Mouse (Mus musculus) olfactory bulb, adult 2 months (tissue): Measurements from ENCODE around the gene Angptl6. TPM values are rescaled to one million over a fixed set of nuclear protein-coding genes. Genes with fewer than 3 reads are reported as not detected.

Experiments
- H3K27ac ChIP-seq: fragments of 200-500 bp; 2 replicates; pipeline ENCODE4 v1.5.1; 2012; ENCODE audit warnings: low read depth, low read length; ENCODE audit not compliant: insufficient read depth
- H3K4me1 ChIP-seq: fragments of 200-500 bp; 2 replicates; pipeline ENCODE4 v1.6.1; 2012; ENCODE audit warnings: low read length; ENCODE audit not compliant: control insufficient read depth, insufficient read depth
- H3K4me3 ChIP-seq: fragments of 200-500 bp; 2 replicates; pipeline ENCODE4 v1.5.1; 2012; ENCODE audit warnings: mild to moderate bottlenecking, low read depth, low read length, moderate library complexity; ENCODE audit not compliant: insufficient read depth
- CTCF ChIP-seq: fragments of 200-500 bp; IDR thresholded peaks from 2 replicates; pipeline ENCODE4 v1.5.1; 2012; ENCODE audit warnings: low read depth, mild to moderate bottlenecking, low read length, moderate library complexity; ENCODE audit not compliant: insufficient read depth
- POLR2A ChIP-seq: fragments of 200-500 bp; IDR thresholded peaks from 2 replicates; pipeline ENCODE4 v1.6.1; 2012; ENCODE audit warnings: mild to moderate bottlenecking, low read depth, low read length, moderate library complexity; ENCODE audit not compliant: insufficient read depth
- WGBS: fragments of 180-500 bp; shearing (Covaris S2); methylation state at CpG from one replicate; pipeline ENCODE4 v1.1.7; 2018; 5-methylcytosine and 5-hydroxymethylcytosine counted together
- polyA plus RNA-seq: library from polyadenylated mRNA; stranded (reverse); fragments of >200 nt; gene quantifications from 2 replicates; pipeline ENCODE4 v1.2.4, GENCODE M21; 2012; ENCODE audit warnings: low replicate concordance; ENCODE audit not compliant: missing spikeins, insufficient read depth, insufficient read length

Gene Angptl6
- polyA plus RNA-seq, 1 experiment, result not detected

DNA sequence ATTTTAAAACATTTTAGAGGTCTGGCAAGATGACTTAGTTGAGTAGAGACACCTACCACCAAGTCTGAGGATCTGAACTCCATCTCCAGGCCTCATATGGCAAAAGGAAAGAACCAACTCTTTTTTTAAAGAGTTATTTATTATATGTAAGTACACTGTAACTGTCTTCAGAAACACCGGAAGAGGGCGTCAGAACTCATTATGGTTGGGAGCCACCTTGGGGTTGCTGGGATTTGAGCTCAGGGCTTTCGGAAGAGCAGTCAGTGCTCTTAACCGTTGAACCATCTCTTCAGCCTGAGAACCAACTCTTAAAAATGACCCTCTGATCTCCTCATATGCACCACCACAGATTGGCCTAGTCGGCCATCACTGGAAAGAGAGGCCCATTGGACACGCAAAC lies 7.7 kb upstream of the Angptl6 start:
- 89% methylated on average over 6 of the region's 6 CpGs for WGBS
- Histone ChIP-seq H3K27ac (no peak overlapping the region), H3K4me3 (no peak overlapping the region), H3K4me1 (peaks cover 8% of the 10 kb centered on the region; the same call in 1 of the 2 replicates)
- TF ChIP-seq POLR2A, result no peak
- TF ChIP-seq CTCF, result no peak

DNA sequence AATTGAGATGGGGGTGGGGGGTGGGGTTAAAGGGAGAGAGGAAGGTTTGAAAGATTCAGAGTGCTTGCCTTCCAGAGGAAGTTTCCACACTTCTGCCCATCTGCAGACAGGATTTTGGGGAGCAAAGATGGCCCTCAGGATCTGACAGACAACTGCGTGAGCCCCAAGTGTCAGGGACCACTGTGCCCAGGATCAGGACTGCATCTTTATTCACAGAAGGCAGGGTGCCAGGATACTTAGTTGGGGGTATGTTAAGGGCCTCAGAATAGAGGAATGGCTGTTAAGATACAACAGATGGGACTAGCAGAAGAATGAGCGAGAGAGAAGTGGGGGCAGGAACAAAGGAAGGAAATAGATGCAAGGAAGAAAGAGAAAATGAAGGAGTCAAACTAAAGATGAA lies 7.0 kb upstream of the Angptl6 start:
- WGBS, result 87% methylated on average over 2 of the region's 2 CpGs
- Histone ChIP-seq H3K4me3 (no peak overlapping the region), H3K4me1 (peaks cover 8% of the 10 kb centered on the region; the same call in 1 of the 2 replicates), H3K27ac (no peak overlapping the region)
- TF ChIP-seq POLR2A, result no peak
- TF ChIP-seq CTCF, result no peak

DNA sequence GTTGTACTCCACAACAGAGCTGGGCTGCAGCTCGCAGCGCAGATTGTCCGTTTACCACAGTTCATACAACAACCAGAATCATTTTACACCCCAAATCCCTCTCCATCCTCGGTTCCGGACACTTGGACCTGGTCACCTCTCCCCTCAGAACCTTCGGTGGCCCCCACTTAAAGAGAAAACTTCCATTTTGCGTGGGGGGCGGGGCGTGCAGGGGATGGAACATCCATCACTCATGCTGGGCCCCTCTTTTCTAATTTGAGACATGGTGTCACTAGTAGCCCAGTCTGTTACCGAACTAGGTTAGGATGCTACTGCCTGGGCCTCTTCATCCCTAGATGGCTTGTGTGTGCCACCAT lies 839 bp downstream of the Angptl6 start:
- Histone ChIP-seq H3K4me1 (peaks cover 14% of the 10 kb centered on the region), H3K4me3 (peak overlapping the region; percentile 58), H3K27ac (peak overlapping the region; percentile 89)
- 9% methylated on average over 10 of the region's 10 CpGs for WGBS
- TF ChIP-seq CTCF (no peak), POLR2A (no peak)

DNA sequence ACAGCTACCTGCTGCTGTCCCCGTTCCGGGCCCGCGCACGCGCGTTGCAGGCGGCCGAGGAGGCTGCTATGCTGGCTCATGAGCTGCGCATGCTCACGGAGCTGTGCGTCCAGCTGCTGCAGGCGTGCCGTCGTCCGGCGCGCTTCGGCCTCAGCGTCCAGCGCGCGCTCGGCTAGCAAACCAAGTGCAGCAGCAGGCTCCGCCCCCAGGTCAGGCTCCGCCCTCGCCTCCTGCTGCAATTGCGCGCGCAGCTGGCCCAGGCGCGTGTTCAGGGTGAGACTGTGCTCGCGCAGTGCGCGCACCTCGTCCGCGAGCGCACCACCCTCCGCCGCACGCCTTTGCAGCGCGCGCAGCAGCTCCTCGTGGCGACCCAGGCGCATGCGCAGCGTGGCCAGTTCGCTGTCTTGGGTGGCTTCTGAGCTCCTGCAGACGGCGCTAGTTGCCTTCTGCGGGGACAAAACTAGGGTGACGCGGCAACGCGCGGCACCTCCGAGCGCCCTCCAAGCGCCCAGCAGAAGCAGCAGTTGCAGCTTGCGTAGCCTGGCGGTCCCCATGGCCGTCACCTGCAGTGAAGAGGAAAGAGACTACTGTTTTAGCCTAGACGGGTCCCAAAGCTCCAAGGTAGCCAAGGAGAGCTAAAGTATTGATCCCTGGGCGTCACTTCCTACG lies 1.4 kb downstream of the Angptl6 start:
- peak overlapping the region; percentile 58 for H3K4me3 ChIP-seq
- under 1% methylated on average over 69 of the region's 69 CpGs for WGBS
- peak overlapping the region; percentile 89 for H3K27ac ChIP-seq
- H3K4me1 ChIP-seq, result peaks cover 14% of the 10 kb centered on the region
- no peak for TF ChIP-seq CTCF
- TF ChIP-seq POLR2A, result peak; percentile 76

DNA sequence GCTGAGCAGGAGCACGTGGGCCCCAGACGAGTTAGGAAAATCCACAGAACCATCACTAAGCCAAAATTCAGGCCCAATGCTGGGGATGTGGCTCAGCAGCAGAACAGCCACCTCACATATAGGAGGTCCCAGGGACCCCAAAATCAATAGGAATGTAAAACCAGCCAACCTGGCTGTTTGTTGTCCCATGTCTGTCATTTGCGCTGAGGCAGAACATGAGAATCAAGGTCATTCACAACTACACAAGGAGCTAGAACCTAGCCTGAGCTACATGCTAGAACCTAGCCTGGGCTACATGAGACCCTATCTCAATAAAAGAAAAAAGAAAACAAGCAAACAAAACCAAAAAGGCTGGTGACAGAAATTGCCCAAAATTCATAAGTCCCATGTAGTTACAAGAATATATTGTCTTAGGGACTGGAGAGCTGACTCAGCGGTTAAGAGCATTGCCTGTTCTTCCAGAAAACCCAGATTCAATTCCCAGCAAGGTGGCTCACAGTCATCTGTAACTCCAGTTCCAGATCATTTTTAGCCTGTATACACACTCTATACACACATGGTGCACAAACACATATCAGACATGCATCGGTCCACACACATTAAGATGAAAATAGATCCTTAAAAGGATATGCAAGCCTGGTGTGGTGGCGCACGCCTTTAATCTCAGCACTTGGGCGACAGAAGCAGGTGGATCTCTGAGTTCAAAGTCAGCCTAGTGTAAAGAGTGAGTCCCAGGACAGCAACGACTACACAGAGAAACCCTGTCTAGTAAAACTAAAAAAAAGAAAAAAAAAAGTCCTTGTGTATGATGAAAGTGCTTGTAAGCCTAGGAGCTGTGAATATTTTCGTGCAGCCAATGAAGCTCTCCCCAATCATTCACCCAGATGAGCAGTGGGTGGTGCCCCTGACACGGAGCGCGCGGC lies 2.1 kb downstream of the Angptl6 start:
- Histone ChIP-seq H3K4me1 (peaks cover 14% of the 10 kb centered on the region), H3K27ac (peak overlapping the region; percentile 40; the same call in 1 of the 2 replicates), H3K4me3 (peak overlapping the region; percentile 58)
- WGBS, result 31% methylated on average over 14 of the region's 14 CpGs
- no peak for TF ChIP-seq POLR2A
- no peak for TF ChIP-seq CTCF

DNA sequence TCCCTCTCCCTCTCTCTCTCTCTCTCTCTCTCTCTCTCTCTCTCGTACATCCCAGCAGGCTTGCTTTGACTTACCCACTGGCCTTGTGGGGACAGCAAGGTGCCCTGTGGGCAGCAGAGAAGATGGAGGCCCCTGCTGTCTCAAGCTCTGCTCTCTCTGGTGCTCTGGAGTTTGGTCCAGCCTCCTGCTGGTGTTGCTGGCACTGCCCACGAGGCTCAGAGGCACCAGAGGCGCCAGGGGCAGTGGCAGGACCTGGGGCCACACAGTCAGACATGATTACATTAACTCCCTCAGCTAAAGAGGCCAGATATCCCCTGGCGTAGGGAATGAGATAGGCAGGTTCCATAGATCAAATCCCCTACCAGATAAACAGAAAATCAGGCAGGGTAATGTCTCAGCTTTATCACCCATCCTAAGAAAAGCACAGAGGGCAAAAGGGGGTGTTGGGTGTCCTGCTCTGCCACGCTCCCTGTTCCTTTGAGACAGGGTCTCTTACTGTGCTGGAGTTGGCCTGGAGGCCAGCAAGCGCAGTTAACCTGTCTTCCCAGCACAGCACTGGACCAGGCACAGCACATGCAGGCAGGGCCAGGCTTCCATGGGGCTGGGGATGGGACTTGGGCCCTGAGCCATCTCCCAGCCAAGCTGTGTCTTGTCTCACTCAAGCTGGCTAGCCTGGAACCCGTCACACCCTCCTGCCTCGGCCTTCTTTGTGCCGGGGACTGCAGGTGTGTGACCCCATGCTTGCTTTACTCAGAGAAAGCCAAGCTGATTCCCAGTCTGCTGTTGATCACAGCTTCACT lies 3.0 kb downstream of the Angptl6 start:
- TF ChIP-seq POLR2A (no peak), CTCF (no peak)
- no peak overlapping the region for H3K4me3 ChIP-seq
- H3K4me1 ChIP-seq, result peaks cover 14% of the 10 kb centered on the region
- no peak overlapping the region for H3K27ac ChIP-seq
- WGBS, result 67% methylated on average over 9 of the region's 9 CpGs

DNA sequence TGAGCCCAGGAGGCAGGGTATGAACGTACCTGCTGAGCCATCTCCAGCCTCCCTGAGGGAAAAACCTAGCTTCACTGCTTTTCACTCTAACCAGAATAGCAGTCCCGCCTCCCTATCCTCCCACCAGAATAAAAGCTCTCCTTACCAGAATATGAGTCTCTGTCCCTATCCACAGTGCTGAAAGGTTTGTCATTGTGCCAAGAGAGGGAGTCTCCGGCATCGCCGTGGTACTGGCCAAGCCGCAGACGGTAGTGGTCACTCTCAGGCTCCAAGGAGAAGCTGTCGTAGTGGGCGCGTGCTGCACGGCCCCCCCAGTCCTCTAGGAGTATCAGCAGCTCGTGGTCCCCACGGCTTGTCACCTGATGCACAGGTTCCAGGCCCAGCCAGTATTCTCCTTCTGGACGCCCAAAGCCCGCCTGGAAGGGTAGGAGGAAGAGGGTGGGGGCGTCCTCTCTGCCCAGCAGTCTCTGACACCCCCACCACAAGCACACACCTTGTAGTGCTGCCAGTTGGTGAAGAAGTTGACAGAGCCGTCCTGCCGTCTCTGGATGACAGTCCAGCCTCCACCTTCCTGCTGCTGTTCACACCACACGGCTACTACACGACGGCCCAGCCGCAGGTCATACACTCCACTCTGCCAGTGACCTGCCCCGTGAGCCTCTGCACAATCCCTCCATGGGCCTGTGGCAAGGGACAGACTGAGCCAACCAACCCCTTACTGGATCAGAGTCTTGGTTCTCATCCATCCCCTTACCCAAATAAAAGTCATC lies 4.3 kb downstream of the Angptl6 start:
- WGBS, result 73% methylated on average over 23 of the region's 23 CpGs
- peaks cover 14% of the 10 kb centered on the region for H3K4me1 ChIP-seq
- no peak overlapping the region for H3K4me3 ChIP-seq
- H3K27ac ChIP-seq, result no peak overlapping the region
- TF ChIP-seq CTCF (no peak), POLR2A (no peak)

DNA sequence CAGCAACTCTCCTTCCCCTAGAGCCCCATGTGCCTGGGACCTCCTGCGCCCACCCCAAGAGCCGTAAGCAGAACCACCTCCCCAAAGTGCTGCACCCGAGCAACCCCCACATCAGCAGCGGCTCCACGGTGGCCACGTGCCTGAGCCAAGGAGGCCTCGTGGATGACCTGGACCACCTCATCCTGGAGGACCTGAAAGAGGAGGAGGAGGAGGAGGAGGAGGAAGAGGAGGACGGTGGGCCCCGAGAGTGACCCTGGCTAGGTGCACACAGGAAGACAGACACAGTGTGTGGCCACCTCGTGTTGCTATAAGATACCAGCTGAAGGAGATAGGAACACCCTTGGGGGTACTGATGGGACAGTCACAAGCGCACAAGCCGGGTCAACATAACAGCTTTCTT lies 6.0 kb downstream of the Angptl6 start:
- Histone ChIP-seq H3K4me3 (no peak overlapping the region), H3K27ac (no peak overlapping the region), H3K4me1 (peaks cover 16% of the 10 kb centered on the region)
- 89% methylated on average over 12 of the region's 12 CpGs for WGBS
- TF ChIP-seq POLR2A, result no peak
- no peak for TF ChIP-seq CTCF
